Mouse (Mus musculus) neural tube, embryonic 11.5 days (tissue): ENCODE data around the gene Ddx19a. TPM values are rescaled to one million over a fixed set of nuclear protein-coding genes. Genes with fewer than 3 reads are reported as not detected.
"Not testable (repeated sequence)": the region's sequence is repeated elsewhere in the genome, so short reads cannot be mapped to it uniquely, and the experiment has no call there.

Source experiments
- ATAC-seq: fragments of 200-750 bp; cut with Nextera tagmentation; 2 replicates; pipeline ENCODE4 v1.8.0; 2017; ENCODE audit warnings: moderate number of reproducible peaks, mild to moderate bottlenecking, moderate TSS enrichment, moderate library complexity; ENCODE audit not compliant: insufficient read depth, low FRiP score, low TSS enrichment
- DNase-seq: peaks from one replicate; pipeline ENCODE4 v3.0.0-alpha.2; 2015; ENCODE audit warnings: low spot score
- H3K27ac ChIP-seq: fragments of 300-500 bp; sonication (generic); 2 replicates; pipeline ENCODE4 v1.5.1; 2014; ENCODE audit warnings: low read depth, mild to moderate bottlenecking, low read length
- H3K27me3 ChIP-seq: fragments of 300-500 bp; sonication (generic); 2 replicates; pipeline ENCODE4 v1.6.1; 2014; ENCODE audit warnings: mild to moderate bottlenecking, low read length, mixed read lengths; ENCODE audit not compliant: control insufficient read depth, insufficient read depth
- H3K36me3 ChIP-seq: fragments of 300-500 bp; sonication (generic); 2 replicates; pipeline ENCODE4 v1.6.1; 2014; ENCODE audit warnings: mild to moderate bottlenecking, low read length, moderate library complexity, mixed read lengths; ENCODE audit not compliant: control insufficient read depth, insufficient read depth
- H3K4me1 ChIP-seq: fragments of 300-500 bp; sonication (generic); 2 replicates; pipeline ENCODE4 v1.6.1; 2014; ENCODE audit warnings: low read length, mixed read lengths; ENCODE audit not compliant: control insufficient read depth, insufficient read depth
- H3K4me2 ChIP-seq: fragments of 300-500 bp; sonication (generic); 2 replicates; pipeline ENCODE4 v1.6.1; 2014; ENCODE audit warnings: low read depth, mild to moderate bottlenecking, moderate library complexity
- H3K4me3 ChIP-seq: fragments of 300-500 bp; sonication (generic); 2 replicates; pipeline ENCODE4 v1.5.1; 2014; ENCODE audit warnings: low read depth, low read length
- H3K9ac ChIP-seq: fragments of 300-500 bp; sonication (generic); 2 replicates; pipeline ENCODE4 v1.6.1; 2014; ENCODE audit warnings: mild to moderate bottlenecking, low read length
- H3K9me3 ChIP-seq: fragments of 300-500 bp; sonication (generic); 2 replicates; pipeline ENCODE4 v1.6.1; 2016; ENCODE audit warnings: low read length; ENCODE audit not compliant: control insufficient read depth
- WGBS: fragments of 180-500 bp; shearing (Covaris S2); extraction: QIAGEN DNeasy Blood & Tissue Kit; methylation state at CpG from one replicate; pipeline ENCODE4 v1.1.7; 2014; 5-methylcytosine and 5-hydroxymethylcytosine counted together
- polyA plus RNA-seq: library from polyadenylated mRNA; unstranded; fragments of >200 nt; fragmentation: Nextera tagmentation; extraction: Ambion mirVana; gene quantifications from 2 replicates; pipeline ENCODE4 v1.2.1, GENCODE M21; 2014

The Ddx19a gene
- polyA plus RNA-seq, 1 experiment from 2014 or later: 33.7 TPM

- H3K27me3 ChIP-seq: no peaks in the 10 kb centered on the region
- no peaks in the 10 kb centered on the region for H3K9me3 ChIP-seq
- H3K27ac ChIP-seq: no peak overlapping the region
- ATAC-seq (no peak), DNase-seq (no peak)
- H3K36me3 ChIP-seq: no peaks in the 10 kb centered on the region
- WGBS: 86% methylated on average over 6 of the region's 6 CpGs
- H3K4me3 ChIP-seq: no peak overlapping the region
- H3K4me1 ChIP-seq: peaks cover 7% of the 10 kb centered on the region
- H3K9ac ChIP-seq: no peak overlapping the region
- H3K4me2 ChIP-seq: no peak overlapping the region
Measured at GRCm38 (mm10) chr8:111030045-111030444, 32.4 kb upstream of the Ddx19a start.

- 50% methylated on average over 4 of the region's 4 CpGs for WGBS
- H3K27ac ChIP-seq: no peak overlapping the region
- H3K9ac ChIP-seq: no peak overlapping the region
- no peaks in the 10 kb centered on the region for H3K9me3 ChIP-seq
- no peaks in the 10 kb centered on the region for H3K36me3 ChIP-seq
- no peak for DNase-seq
- peaks cover 3% of the 10 kb centered on the region for H3K4me1 ChIP-seq
- H3K27me3 ChIP-seq: no peaks in the 10 kb centered on the region
- no peak overlapping the region for H3K4me2 ChIP-seq
- ATAC-seq: no peak
- no peak overlapping the region for H3K4me3 ChIP-seq
Measured at GRCm38 (mm10) chr8:111029589-111029988, 32.0 kb upstream of the Ddx19a start.

- no peaks in the 10 kb centered on the region for H3K27me3 ChIP-seq
- ATAC-seq (peak; percentile 88), DNase-seq (peak; percentile 81)
- H3K36me3 ChIP-seq: no peaks in the 10 kb centered on the region
- no peaks in the 10 kb centered on the region; the same call in 1 of the 2 replicates for H3K4me1 ChIP-seq
- H3K9ac ChIP-seq: peak overlapping the region; percentile 87
- under 1% methylated on average over 31 of the region's 31 CpGs for WGBS
- H3K9me3 ChIP-seq: no peaks in the 10 kb centered on the region
- peak overlapping the region; percentile 84 for H3K4me2 ChIP-seq
- H3K27ac ChIP-seq: no peak overlapping the region
- H3K4me3 ChIP-seq: peak overlapping the region; percentile 63
Measured at GRCm38 (mm10) chr8:111027391-111027937, 29.9 kb upstream of the Ddx19a start.

- not testable (repeated sequence) for H3K4me3 ChIP-seq, H3K4me1 ChIP-seq
Measured at GRCm38 (mm10) chr8:111026609-111027008, 29.0 kb upstream of the Ddx19a start.

GRCm38 (mm10) chr8:111010230-111010991 lies 12.8 kb upstream of the Ddx19a start:
- not testable (repeated sequence) for H3K36me3 ChIP-seq, H3K9me3 ChIP-seq, H3K9ac ChIP-seq, H3K4me3 ChIP-seq, ATAC-seq, H3K27ac ChIP-seq, H3K27me3 ChIP-seq, DNase-seq, H3K4me2 ChIP-seq, H3K4me1 ChIP-seq
- WGBS: 91% methylated on average over 8 of the region's 10 CpGs

More at GRCm38 (mm10) chr8:111026609-111027008, 29.0 kb upstream of the Ddx19a start:
- H3K36me3 ChIP-seq, H3K9me3 ChIP-seq, DNase-seq, H3K4me2 ChIP-seq, H3K27ac ChIP-seq, H3K27me3 ChIP-seq, H3K9ac ChIP-seq, ATAC-seq: not testable (repeated sequence)
- 92% methylated on average over 1 of the region's 2 CpGs for WGBS

- ATAC-seq: no peak
- H3K27ac ChIP-seq: no peak overlapping the region
- H3K9ac ChIP-seq: peak overlapping the region; percentile 74
- H3K9me3 ChIP-seq: no peaks in the 10 kb centered on the region
- peak overlapping the region; percentile 87 for H3K4me3 ChIP-seq
- no peak for DNase-seq
- peak overlapping the region; percentile 79 for H3K4me2 ChIP-seq
- H3K27me3 ChIP-seq: no peaks in the 10 kb centered on the region
- peaks cover 5% of the 10 kb centered on the region for H3K4me1 ChIP-seq
- WGBS: 37% methylated on average over 16 of the region's 16 CpGs
- no peaks in the 10 kb centered on the region; the same call in 1 of the 2 replicates for H3K36me3 ChIP-seq
Measured at GRCm38 (mm10) chr8:110996641-110997430, 764 bp downstream of the Ddx19a start.

- H3K27ac ChIP-seq: no peak overlapping the region
- H3K27me3 ChIP-seq: no peaks in the 10 kb centered on the region
- DNase-seq (no peak), ATAC-seq (no peak)
- no peak overlapping the region for H3K4me2 ChIP-seq
- WGBS: 90% methylated on average over 9 of the region's 9 CpGs
- H3K9ac ChIP-seq: no peak overlapping the region
- no peaks in the 10 kb centered on the region for H3K4me1 ChIP-seq
- H3K36me3 ChIP-seq: peaks cover 14% of the 10 kb centered on the region
- no peak overlapping the region for H3K4me3 ChIP-seq
- no peaks in the 10 kb centered on the region for H3K9me3 ChIP-seq
Measured at GRCm38 (mm10) chr8:110990017-110990416, 7.6 kb downstream of the Ddx19a start.

GRCm38 (mm10) chr8:110987805-110988744 lies 9.5 kb downstream of the Ddx19a start:
- peaks cover 21% of the 10 kb centered on the region for H3K36me3 ChIP-seq
- DNase-seq (no peak), ATAC-seq (no peak)
- H3K4me3 ChIP-seq: no peak overlapping the region
- H3K9ac ChIP-seq: no peak overlapping the region
- H3K27me3 ChIP-seq: no peaks in the 10 kb centered on the region
- no peaks in the 10 kb centered on the region for H3K9me3 ChIP-seq
- WGBS: 88% methylated on average over 8 of the region's 8 CpGs
- no peaks in the 10 kb centered on the region for H3K4me1 ChIP-seq
- H3K4me2 ChIP-seq: no peak overlapping the region
- H3K27ac ChIP-seq: no peak overlapping the region
